Mouse (Mus musculus): ENCODE data around the gene Avil.

DNA sequence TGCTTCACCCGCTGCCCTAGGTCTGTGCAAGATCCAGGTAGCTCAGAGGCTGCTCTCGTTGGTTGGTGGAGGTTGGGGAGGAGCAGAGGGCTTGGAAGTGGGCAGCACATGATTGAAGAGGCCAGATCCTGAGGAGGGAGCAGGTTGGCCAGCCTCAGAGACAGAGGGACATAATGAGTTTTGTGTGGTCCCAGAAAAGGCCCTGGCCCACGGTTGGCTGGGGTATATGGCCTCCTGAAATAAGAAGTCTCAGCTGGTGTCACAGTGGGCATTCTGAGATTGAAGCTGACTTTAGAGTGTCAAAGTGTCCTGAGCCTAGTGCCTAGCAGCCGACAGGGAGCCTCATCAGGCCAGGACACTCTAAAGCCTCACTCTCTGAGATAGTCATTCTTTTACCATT is 15.4 kb upstream of the Avil start:
- TF ChIP-seq CTCF (IDR thresholded peaks at IDR 0.05; ENCODE audit: extremely low read depth, insufficient read depth, insufficient read length, insufficient replicate concordance) (no peak), POLR2A (IDR thresholded peaks at IDR 0.05; ENCODE audit: low read depth, low read length) (no peak)
